Mouse (Mus musculus): ENCODE data around the gene Bfar. TPM values are rescaled to one million over a fixed set of nuclear protein-coding genes. Genes with fewer than 3 reads are reported as not detected.

The Bfar gene
- 34.0 and 41.5 TPM in 2 replicates for polyA plus RNA-seq (2015; fragmentation: Nextera tagmentation; extraction: Ambion mirVana)

DNA sequence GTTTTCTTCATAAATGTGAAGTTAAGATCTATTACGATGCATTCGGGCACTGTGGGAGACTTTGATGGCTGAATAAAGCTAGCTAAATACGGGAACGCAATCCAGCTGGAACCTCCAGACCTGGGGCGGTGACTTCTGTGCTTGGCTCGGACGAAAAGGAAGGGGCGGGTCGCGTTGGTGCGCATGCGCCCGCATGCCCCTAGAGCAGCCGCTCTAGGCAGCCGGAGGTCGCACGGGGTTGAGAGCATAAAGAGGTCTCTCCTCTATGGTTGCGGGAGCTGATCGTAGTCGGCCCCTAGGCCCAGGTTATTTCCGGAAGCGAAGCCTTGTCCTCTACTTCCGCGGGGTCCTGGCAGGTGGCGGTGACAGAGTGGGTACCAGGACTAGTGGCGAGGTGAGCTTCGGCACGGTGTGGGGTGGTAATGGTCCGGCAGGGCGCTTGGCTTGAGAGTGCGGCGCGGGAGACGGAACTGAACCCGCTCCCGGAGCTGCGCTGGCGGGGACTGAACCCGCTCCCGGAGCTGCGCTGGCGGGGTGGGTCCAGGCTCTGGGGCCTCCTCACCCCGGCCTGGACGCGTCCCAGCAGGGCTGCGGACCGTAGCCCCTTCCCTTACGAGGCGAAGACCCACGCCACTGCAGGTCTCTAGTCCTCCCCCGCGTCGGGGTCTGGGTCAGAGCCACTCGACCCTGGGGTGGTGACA, at the start of gene Bfar, which contains the start of gene 3110001I22Rik:
Gene Bfar, plus strand, starts transcription at position 174 of the 701 bp plus-strand sequence.
Gene 3110001I22Rik, plus strand, starts transcription at position 245 of the 701 bp plus-strand sequence.

DNA sequence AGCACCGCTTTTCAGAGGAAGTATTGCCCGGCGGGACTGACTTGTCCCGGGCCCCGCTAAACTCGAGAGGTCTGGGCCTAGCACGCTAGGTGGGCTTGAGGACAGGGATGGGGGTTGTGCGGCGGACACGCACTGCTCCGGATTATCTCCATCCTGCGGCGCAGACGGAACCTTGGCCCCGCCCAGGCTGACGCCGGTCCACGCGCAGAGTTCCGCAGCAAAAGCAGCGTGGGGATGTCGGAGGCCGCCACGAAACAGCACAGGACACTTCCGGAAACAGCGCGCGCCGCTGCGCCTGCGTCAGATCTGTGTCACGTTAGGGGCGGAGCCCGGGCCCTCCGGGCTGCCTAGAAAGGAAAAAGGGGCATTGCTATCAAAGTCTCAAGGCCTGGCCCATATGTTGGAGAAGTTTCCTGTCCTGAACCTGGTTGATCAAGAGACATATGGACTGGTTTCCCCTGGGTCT, 3.7 kb upstream of the Bfar start, which contains the start of gene Parn:
Gene Parn, minus strand, starts transcription at position 293 of the 466 bp plus-strand sequence.

DNA sequence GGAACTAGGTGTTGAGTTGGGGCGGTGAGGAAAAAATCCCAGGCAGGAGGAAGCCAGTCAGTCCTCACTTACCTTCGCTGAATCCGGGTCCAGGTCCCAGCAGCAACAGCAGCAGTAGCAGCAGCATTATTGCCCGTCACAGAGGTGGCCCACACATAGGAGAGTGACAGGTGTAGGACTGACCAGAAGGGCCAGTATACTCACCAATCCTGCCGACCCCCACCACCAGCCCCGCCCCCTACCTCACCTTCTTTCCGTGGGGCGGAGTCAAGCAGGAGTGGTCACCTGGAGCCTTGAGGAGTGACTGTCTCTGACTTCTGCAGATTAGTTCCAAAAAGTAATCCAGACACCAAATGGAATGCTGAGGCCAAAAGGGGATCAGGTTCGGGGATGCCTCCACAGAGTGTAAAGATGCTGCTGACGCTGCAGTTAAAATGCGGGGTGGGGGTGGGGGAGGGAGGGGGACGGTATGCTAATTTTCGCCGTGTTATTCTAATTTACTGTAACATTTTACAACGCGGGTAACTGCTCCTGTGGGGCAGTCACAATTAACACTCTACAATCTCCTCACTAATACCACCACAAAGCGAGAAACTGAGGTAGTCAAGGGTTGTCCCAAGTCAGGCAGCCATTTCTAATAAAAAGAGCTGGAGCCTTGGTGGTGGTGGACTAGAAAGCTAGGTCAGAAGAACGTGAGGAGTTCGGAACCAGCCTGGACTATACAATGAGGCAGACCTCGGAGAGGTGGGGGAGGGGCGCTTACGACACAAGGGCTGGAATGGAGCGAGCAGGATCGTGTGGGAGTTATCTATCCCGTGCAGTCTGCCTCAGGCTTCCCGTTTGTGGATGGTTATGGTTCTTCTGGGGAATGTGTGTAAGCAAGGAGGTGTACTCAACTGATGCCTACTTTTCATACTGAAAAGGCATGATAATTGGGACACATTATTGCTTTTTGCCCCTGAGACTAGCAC, 58.9 kb downstream of the Bfar start, which contains the start of gene Pla2g10:
Gene Pla2g10, minus strand, starts transcription at position 699 of the 971 bp plus-strand sequence.

Other genes with a start within 250 kb of the Bfar start
- gene Parn, start 3.7 kb upstream of the Bfar start, polyA plus RNA-seq (2015; fragmentation: Nextera tagmentation; extraction: Ambion mirVana) = 29.8 and 40.5 TPM in 2 replicates
- 4.2 and 4.6 TPM in 2 replicates for gene 3110001I22Rik, start 71 bp downstream of the Bfar start, polyA plus RNA-seq (2015; fragmentation: Nextera tagmentation; extraction: Ambion mirVana)
- 0.19 and 0.93 TPM in 2 replicates for gene Pla2g10, start 59.1 kb downstream of the Bfar start, polyA plus RNA-seq (2015; fragmentation: Nextera tagmentation; extraction: Ambion mirVana)
- 29.2 and 48.2 TPM in 2 replicates for gene Rrn3, start 108.8 kb downstream of the Bfar start, polyA plus RNA-seq (2015; fragmentation: Nextera tagmentation; extraction: Ambion mirVana)
- gene Ntan1, start 147.0 kb downstream of the Bfar start, polyA plus RNA-seq (2015; fragmentation: Nextera tagmentation; extraction: Ambion mirVana) = 133 and 164 TPM in 2 replicates
- 40.8 and 60.1 TPM in 2 replicates for gene Pdxdc1, start 231.3 kb downstream of the Bfar start, polyA plus RNA-seq (2015; fragmentation: Nextera tagmentation; extraction: Ambion mirVana)
- 6.6 and 11.9 TPM in 2 replicates for gene Mpv17l, start 231.3 kb downstream of the Bfar start, polyA plus RNA-seq (2015; fragmentation: Nextera tagmentation; extraction: Ambion mirVana)